Mouse (Mus musculus) stomach, embryonic 16.5 days (tissue): ENCODE results near the gene Tmprss4. TPM values are rescaled to one million over a fixed set of nuclear protein-coding genes. Genes with fewer than 3 reads are reported as not detected.

Source experiments
- ATAC-seq: fragments of 200-750 bp; cut with Nextera tagmentation; 2 replicates; pipeline ENCODE4 v1.8.0; 2017; ENCODE audit warnings: moderate number of reproducible peaks, moderate TSS enrichment; ENCODE audit not compliant: insufficient read depth, low FRiP score
- H3K27ac ChIP-seq: fragments of 300-500 bp; sonication (generic); 2 replicates; pipeline ENCODE4 v1.5.1; 2014; ENCODE audit warnings: low read length
- H3K27me3 ChIP-seq: fragments of 300-500 bp; sonication (generic); 2 replicates; pipeline ENCODE4 v1.6.1; 2014; ENCODE audit warnings: low read length, control low read depth, mixed read lengths; ENCODE audit not compliant: control insufficient read depth, insufficient read depth
- H3K36me3 ChIP-seq: fragments of 300-500 bp; sonication (generic); 2 replicates; pipeline ENCODE4 v1.6.1; 2014; ENCODE audit warnings: low read length; ENCODE audit not compliant: control insufficient read depth, insufficient read depth
- H3K4me1 ChIP-seq: fragments of 300-500 bp; sonication (generic); 2 replicates; pipeline ENCODE4 v1.6.1; 2014; ENCODE audit warnings: low read length, control low read depth, mixed read lengths; ENCODE audit not compliant: control insufficient read depth, insufficient read depth
- H3K4me2 ChIP-seq: fragments of 300-500 bp; sonication (generic); 2 replicates; pipeline ENCODE4 v1.6.1; 2014; ENCODE audit warnings: low read depth, low read length, mixed read lengths
- H3K4me3 ChIP-seq: fragments of 300-500 bp; sonication (generic); replicated peaks from 2 replicates; pipeline ENCODE4 v1.5.1; 2014; ENCODE audit warnings: mild to moderate bottlenecking, low read length
- H3K9ac ChIP-seq: fragments of 300-500 bp; sonication (generic); 2 replicates; pipeline ENCODE4 v1.6.1; 2014; ENCODE audit warnings: low read length
- H3K9me3 ChIP-seq: fragments of 300-500 bp; sonication (generic); replicated peaks from 2 replicates; pipeline ENCODE4 v1.6.1; 2016; ENCODE audit warnings: low read length, control low read depth; ENCODE audit not compliant: control insufficient read depth
- WGBS: fragments of 180-500 bp; shearing (Covaris S2); extraction: QIAGEN DNeasy Blood & Tissue Kit; methylation state at CpG from one replicate; pipeline ENCODE4 v1.1.7; 2014; 5-methylcytosine and 5-hydroxymethylcytosine counted together
- polyA plus RNA-seq: library from polyadenylated mRNA; unstranded; fragments of >200 nt; fragmentation: Nextera tagmentation; extraction: Ambion mirVana; gene quantifications from 2 replicates; pipeline ENCODE4 v1.2.1, GENCODE M21; 2015

Tmprss4 gene
- polyA plus RNA-seq, 1 experiment from 2014 or later, result 31.5 TPM

DNA sequence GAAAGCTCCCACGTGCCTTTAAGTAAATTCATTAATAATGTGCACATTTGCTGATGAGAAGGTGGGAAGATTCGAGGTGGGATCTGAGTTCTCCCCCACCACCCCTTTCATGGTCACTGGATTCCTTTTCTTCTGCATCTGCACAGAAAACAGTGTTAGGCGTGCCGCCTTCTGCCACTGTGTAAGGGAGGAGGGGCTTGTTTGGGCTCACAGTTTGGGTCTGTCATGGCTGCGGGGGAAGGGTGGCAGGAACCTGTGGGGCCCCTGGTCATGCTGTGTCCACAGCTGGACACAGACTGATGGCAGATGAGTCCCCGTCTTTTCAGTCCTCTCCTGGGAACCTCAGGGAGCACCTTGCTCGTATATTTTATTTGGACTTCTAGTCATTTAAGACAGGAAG is 32.9 kb upstream of the Tmprss4 start:
- no peaks in the 10 kb centered on the region for H3K27me3 ChIP-seq
- no peak overlapping the region for H3K27ac ChIP-seq
- H3K4me3 ChIP-seq, result no peak overlapping the region
- 55% methylated on average over 7 of the region's 7 CpGs for WGBS
- H3K9me3 ChIP-seq, result no peaks in the 10 kb centered on the region
- no peaks in the 10 kb centered on the region for H3K4me1 ChIP-seq
- no peak for ATAC-seq
- H3K36me3 ChIP-seq, result no peaks in the 10 kb centered on the region
- H3K9ac ChIP-seq, result no peak overlapping the region
- no peak overlapping the region for H3K4me2 ChIP-seq

DNA sequence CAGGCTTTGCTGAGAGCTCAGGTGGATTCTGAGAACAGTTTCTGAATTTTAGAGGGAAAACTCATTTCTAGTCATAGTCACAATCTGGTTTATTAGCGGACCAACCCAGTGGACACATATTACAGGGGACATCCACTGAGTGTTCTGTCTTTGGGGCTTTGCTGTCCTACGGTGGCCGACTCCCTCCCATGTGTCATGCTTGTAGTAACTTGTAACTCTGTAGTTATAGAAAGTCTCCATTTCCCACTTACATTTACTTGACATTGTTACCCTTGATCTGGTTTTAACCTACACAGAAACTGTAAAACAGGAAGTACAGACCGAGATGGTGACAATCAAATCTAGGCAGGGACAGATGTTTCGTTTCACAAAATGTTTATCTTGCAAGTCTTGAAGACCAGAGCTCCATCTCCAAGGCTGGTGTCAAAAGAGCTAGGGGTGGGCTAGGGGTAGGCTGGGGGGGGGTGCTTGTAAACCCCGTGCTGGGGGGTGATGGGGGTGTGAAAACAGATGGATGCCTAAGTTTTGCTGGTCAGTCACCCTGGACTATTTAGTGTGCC is 31.9 kb upstream of the Tmprss4 start:
- ATAC-seq, result no peak
- Histone ChIP-seq H3K4me2 (no peak overlapping the region), H3K4me3 (no peak overlapping the region), H3K9me3 (no peaks in the 10 kb centered on the region), H3K36me3 (no peaks in the 10 kb centered on the region), H3K27ac (no peak overlapping the region), H3K27me3 (no peaks in the 10 kb centered on the region), H3K4me1 (no peaks in the 10 kb centered on the region), H3K9ac (no peak overlapping the region)
- 40% methylated on average over 6 of the region's 6 CpGs for WGBS

DNA sequence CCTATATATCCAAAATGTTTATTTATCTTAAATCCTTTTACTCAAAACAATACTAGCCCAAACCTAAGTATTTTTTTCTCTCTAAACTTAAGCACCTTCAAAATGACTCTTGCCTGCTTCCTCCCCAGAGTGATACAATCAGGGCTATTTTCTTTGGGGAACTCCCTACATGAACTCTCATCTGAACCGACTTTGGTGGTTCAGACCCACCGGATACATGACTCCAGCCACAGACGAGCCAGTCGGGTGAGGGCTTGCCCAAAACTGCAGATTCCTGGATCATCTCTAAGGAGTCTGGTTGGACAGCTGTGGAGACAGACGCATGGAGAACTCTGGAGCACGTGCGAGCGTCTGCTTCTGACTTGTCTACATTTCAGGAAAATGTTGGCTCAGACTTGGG is 25.5 kb upstream of the Tmprss4 start:
- Histone ChIP-seq H3K4me1 (no peaks in the 10 kb centered on the region), H3K27me3 (no peaks in the 10 kb centered on the region), H3K36me3 (no peaks in the 10 kb centered on the region), H3K27ac (no peak overlapping the region), H3K9me3 (no peaks in the 10 kb centered on the region), H3K4me3 (no peak overlapping the region), H3K9ac (no peak overlapping the region), H3K4me2 (no peak overlapping the region)
- 61% methylated on average over 8 of the region's 8 CpGs for WGBS
- no peak for ATAC-seq

DNA sequence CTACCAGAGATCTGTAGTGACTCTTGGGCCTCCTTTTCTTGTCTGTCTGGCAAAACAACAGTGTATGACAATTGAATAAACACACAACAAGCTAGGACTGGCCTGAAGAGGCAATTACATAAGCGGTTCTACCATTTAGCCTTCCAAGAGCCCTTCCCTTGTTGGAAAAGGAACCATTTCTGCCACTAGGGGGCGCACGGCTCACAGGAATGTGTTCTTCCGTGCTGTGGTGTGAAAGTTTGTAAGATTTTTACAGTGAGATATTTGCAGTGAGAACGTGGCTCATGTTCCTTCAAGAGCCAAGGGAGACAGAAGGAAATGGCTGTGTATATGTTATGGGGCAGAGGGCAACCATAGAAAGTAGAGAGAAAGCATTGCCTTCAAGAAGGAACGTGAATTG is 17.7 kb upstream of the Tmprss4 start:
- WGBS, result 8% methylated on average over 6 of the region's 6 CpGs
- H3K27me3 ChIP-seq, result no peaks in the 10 kb centered on the region
- H3K36me3 ChIP-seq, result no peaks in the 10 kb centered on the region
- H3K9ac ChIP-seq, result no peak overlapping the region
- no peak overlapping the region for H3K4me2 ChIP-seq
- H3K27ac ChIP-seq, result no peak overlapping the region
- H3K4me1 ChIP-seq, result no peaks in the 10 kb centered on the region
- no peaks in the 10 kb centered on the region for H3K9me3 ChIP-seq
- no peak overlapping the region for H3K4me3 ChIP-seq
- peak; percentile 58 for ATAC-seq

DNA sequence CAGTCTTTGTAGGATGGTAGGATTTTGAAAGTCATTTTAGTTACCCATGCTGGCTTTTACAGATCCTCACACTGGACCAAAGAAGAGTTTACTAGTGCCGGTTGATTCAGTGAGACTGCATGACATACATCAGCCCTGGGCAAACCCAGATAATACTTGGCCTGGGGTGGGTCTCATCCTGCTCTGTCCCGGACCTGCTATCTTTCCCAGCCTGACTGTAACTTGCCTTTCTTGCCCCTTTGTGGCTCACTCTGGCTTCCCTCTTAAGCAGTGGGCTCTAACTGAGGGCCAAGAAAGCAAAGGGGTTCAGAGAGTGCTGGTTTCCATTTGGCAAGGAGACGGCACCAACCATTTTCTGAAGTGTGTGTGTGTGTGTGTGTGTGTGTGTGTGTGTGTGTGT is 15.8 kb upstream of the Tmprss4 start:
- Histone ChIP-seq H3K9me3 (no peaks in the 10 kb centered on the region), H3K36me3 (no peaks in the 10 kb centered on the region), H3K4me3 (no peak overlapping the region), H3K27me3 (no peaks in the 10 kb centered on the region), H3K4me2 (no peak overlapping the region), H3K4me1 (no peaks in the 10 kb centered on the region), H3K9ac (no peak overlapping the region), H3K27ac (no peak overlapping the region)
- no peak for ATAC-seq
- 74% methylated on average over 3 of the region's 3 CpGs for WGBS

DNA sequence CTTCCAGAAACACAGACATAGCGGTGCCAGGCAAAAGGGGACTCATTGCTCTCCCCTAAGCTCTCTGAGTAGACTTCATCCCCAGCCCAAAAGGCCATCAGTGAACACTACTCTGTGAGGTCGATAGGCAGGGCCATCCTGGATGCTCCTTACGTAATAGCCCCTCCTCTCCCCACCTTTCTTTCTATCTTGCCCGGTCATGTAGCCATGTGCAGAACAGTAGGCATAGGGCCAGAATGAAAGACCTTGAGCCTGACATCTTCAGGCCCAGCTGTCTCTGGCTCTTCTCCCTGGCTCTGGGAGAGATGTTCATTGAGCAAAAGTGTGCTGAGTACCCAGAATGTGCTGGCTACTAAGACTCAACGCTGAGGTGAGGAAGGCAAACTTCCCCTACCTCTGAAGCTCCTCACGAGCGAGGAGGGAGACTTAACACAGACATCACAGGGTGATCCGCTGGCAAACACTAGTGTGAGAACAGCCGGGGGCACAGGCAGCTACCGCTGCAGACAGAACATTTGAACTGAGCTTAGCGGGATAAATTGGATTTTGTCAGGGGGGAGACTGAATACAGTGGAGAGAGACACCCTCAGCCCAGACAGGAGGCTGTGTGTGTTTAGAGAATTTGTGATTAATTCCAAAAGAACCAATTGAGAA is 11.8 kb upstream of the Tmprss4 start:
- Histone ChIP-seq H3K4me3 (no peak overlapping the region), H3K27me3 (no peaks in the 10 kb centered on the region), H3K4me2 (no peak overlapping the region), H3K36me3 (no peaks in the 10 kb centered on the region), H3K4me1 (no peaks in the 10 kb centered on the region), H3K9ac (no peak overlapping the region), H3K9me3 (no peaks in the 10 kb centered on the region), H3K27ac (no peak overlapping the region)
- 42% methylated on average over 11 of the region's 11 CpGs for WGBS
- no peak for ATAC-seq

DNA sequence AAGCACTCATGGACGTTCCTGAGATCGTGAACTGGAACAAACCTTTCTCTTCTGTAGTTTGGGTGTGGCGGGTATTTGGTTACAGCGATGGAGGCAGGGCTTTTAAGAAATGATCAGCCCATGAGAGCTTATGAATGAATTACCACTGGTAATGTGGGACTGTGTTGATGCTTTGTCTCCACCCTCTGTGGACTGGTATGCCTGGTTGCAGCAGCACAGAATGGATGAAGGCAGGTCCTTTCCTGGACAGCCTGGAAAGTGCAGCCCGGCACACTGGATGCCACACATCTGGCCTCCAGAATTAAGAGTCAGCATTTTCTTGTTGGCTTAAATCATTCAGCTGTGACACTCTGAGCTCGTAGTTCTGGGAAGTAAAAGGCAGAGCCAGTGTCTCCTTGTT is 8.1 kb upstream of the Tmprss4 start:
- WGBS, result 57% methylated on average over 6 of the region's 6 CpGs
- H3K4me2 ChIP-seq, result no peak overlapping the region
- no peaks in the 10 kb centered on the region for H3K4me1 ChIP-seq
- no peak overlapping the region for H3K9ac ChIP-seq
- no peaks in the 10 kb centered on the region for H3K36me3 ChIP-seq
- no peaks in the 10 kb centered on the region for H3K9me3 ChIP-seq
- ATAC-seq, result no peak
- no peak overlapping the region for H3K4me3 ChIP-seq
- no peak overlapping the region for H3K27ac ChIP-seq
- H3K27me3 ChIP-seq, result no peaks in the 10 kb centered on the region

DNA sequence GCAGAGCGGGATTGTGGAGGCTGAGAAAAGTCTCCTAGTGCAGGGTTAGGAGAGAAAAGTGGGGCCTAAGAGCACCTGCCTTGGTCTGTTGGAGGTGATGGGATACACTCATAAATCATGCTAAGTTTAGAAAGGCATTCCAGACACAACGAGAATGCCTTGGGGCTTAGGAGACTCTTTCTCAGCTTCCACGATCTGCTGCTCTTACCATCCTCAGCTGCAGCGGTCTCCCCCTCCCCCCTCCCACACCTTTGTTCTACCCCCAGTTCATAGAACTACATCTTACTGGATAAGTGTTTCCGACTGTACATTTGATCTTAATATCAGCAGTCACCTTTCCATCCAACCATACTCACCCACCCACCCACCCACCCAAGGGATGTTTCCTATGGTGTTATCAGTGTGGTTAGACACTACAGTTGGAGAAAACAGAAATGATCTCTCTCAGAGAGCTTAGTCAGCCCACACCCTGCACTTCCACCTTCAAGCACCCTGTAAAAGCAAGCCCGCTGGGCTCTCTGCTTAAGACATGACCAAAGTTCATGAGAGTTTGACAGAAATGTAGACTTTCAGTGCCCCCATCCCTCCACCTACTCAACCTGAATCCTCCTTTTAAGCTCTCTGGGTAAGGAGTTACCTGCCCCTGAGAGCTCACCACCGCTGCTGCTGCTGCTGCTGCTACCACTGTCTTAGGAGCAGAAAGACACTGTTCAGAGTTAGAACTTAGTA is 3.3 kb upstream of the Tmprss4 start:
- ATAC-seq, result no peak
- H3K4me3 ChIP-seq, result no peak overlapping the region
- H3K9me3 ChIP-seq, result no peaks in the 10 kb centered on the region
- no peaks in the 10 kb centered on the region for H3K27me3 ChIP-seq
- H3K9ac ChIP-seq, result no peak overlapping the region
- H3K36me3 ChIP-seq, result no peaks in the 10 kb centered on the region
- 62% methylated on average over 7 of the region's 7 CpGs for WGBS
- 0 out of 2 replicates have a peak, but pooled peaks cover 4% of the 10 kb centered on the region for H3K4me1 ChIP-seq
- no peak overlapping the region for H3K4me2 ChIP-seq
- H3K27ac ChIP-seq, result no peak overlapping the region

DNA sequence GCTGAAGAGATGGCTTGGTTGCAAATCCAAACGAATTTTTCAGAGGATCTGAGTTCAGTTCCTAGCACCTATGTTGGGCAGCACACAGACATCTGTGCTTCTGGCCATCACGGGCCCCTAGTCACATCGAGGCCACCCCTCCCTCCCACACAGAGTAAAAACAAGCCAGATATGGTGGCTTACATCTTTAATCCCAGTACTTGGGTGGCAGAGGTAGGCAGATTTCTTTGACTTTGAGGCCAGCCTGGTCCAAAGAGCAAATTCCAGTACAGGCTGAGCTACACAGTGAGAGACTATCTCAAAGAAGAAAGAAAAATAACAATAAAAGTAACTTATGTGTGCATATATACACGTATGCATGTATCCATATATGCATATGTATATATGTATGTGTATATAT is 2.2 kb upstream of the Tmprss4 start:
- Histone ChIP-seq H3K9ac (no peak overlapping the region), H3K27me3 (no peaks in the 10 kb centered on the region), H3K9me3 (no peaks in the 10 kb centered on the region), H3K27ac (no peak overlapping the region), H3K4me1 (0 out of 2 replicates have a peak, but pooled peaks cover 4% of the 10 kb centered on the region), H3K4me3 (no peak overlapping the region), H3K4me2 (no peak overlapping the region), H3K36me3 (no peaks in the 10 kb centered on the region)
- no peak for ATAC-seq
- WGBS, result 68% methylated on average over 4 of the region's 4 CpGs
